Mouse (Mus musculus) kidney, adult 2 months (tissue): ENCODE results near the gene Zdhhc14. TPM values are rescaled to one million over a fixed set of nuclear protein-coding genes. Genes with fewer than 3 reads are reported as not detected.

Source experiments
- DNase-seq: peaks from one replicate; pipeline ENCODE4 v3.0.0; 2021
- H3K27ac ChIP-seq: fragments of 200-500 bp; 2 replicates; pipeline ENCODE4 v1.5.1; 2012; ENCODE audit warnings: low read depth, low read length, control low read depth, inconsistent platforms; ENCODE audit not compliant: insufficient read depth
- H3K27me3 ChIP-seq: fragments of 200-500 bp; replicated peaks from 2 replicates; pipeline ENCODE4 v1.6.1; 2012; ENCODE audit warnings: mild to moderate bottlenecking, moderate library complexity, low read length, inconsistent platforms; ENCODE audit not compliant: control insufficient read depth, insufficient read depth
- H3K36me3 ChIP-seq: fragments of 200-500 bp; 2 replicates; pipeline ENCODE4 v1.6.1; 2012; ENCODE audit warnings: mild to moderate bottlenecking, moderate library complexity, low read length, inconsistent platforms; ENCODE audit not compliant: control insufficient read depth, insufficient read depth
- H3K4me1 ChIP-seq: fragments of 200-500 bp; 2 replicates; pipeline ENCODE4 v1.6.1; 2011; ENCODE audit warnings: low read length; ENCODE audit not compliant: control insufficient read depth, insufficient read depth
- H3K4me3 ChIP-seq: fragments of 200-500 bp; 2 replicates; pipeline ENCODE4 v1.5.1; 2011; ENCODE audit warnings: mild to moderate bottlenecking, low read depth, low read length, control low read depth; ENCODE audit not compliant: insufficient read depth
- CTCF ChIP-seq: fragments of 200-500 bp; conservative IDR thresholded peaks from 2 replicates; pipeline ENCODE4 v1.5.1; 2011; ENCODE audit warnings: low read depth, mild to moderate bottlenecking, control low read depth, low read length, moderate library complexity, mixed read lengths; ENCODE audit not compliant: insufficient read depth, insufficient read length
- POLR2A ChIP-seq: fragments of 200-500 bp; IDR thresholded peaks from one replicate; pipeline ENCODE4 v1.6.1; 2011; ENCODE audit warnings: low read depth, low read length, control low read depth
- WGBS: fragments of 180-500 bp; shearing (Covaris S2); methylation state at CpG from one replicate; pipeline ENCODE4 v1.1.7; 2018; 5-methylcytosine and 5-hydroxymethylcytosine counted together
- polyA plus RNA-seq: library from polyadenylated mRNA; depleted of rRNA; stranded (reverse); fragments of >200 nt; gene quantifications from 2 replicates; pipeline ENCODE4 v1.2.3, GENCODE M21; 2012

Gene Zdhhc14
- polyA plus RNA-seq, 1 experiment = 2.1 TPM

DNA sequence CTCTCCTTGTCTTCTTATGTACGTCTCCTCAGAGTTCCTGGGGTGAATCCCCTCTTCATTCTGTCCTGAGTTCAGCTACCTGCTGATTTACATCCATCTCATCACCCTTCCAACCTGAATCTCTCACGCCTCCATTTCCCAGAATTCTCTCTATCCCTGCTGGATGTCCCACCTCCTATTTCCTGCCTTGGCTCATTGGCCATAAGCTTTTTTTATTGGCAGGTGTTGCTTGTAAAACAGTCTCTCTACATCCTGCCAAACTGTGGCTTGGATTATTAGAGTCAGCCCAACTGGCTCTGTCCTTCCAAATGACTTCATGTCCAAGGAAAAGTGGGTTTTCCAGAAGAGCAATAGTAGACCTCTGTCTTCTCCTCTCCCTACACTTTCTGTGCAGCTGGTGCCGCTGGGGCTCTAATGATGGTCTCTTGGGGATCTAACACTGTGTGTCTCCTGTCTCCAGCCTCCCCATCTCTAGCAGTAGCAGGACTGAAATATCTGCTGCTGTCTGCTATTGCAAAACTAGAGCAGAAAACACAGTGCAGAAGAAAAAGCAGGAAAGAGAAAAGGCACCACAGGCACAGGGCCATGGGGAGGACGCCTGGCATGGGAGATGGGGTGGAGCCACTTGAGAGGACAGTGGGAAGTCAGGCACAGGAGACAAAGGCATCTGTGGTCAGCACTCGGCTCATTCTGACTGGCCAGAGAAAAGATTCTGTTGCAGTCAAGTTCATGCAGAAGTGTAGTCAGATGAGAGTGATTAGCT, 288.0 kb downstream of the Zdhhc14 start:
- TF ChIP-seq CTCF = no peak
- no peak for TF ChIP-seq POLR2A
- Histone ChIP-seq H3K4me3 (no peak overlapping the region), H3K27me3 (no peaks in the 10 kb centered on the region), H3K4me1 (no peaks in the 10 kb centered on the region), H3K27ac (no peak overlapping the region), H3K36me3 (no peaks in the 10 kb centered on the region)
- 81% methylated on average over 5 of the region's 5 CpGs for WGBS
- DNase-seq = no peak

DNA sequence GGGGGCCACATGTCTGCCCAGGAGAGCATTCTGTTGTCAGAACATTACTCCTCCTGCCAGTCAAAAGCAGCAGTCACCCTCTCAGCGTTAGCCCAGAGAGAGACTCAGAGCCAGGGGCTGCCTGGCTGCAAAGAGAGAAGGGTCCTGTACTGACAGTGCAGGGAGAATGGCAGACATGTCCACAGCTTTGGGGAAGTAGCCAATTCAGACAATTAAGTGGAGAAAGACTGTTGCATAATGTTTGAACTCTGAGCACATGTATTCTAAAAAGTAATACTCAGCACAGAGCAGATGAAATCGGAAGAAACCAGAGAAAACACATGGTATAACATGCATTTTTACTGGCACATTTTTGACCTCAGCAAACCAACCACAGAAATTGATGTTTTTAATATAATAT, 292.9 kb downstream of the Zdhhc14 start:
- no peaks in the 10 kb centered on the region for H3K36me3 ChIP-seq
- H3K4me1 ChIP-seq = no peaks in the 10 kb centered on the region
- 33% methylated on average over 2 of the region's 2 CpGs for WGBS
- H3K4me3 ChIP-seq = no peak overlapping the region
- no peak for TF ChIP-seq CTCF
- no peak for TF ChIP-seq POLR2A
- H3K27ac ChIP-seq = no peak overlapping the region
- DNase-seq = no peak
- no peaks in the 10 kb centered on the region for H3K27me3 ChIP-seq

DNA sequence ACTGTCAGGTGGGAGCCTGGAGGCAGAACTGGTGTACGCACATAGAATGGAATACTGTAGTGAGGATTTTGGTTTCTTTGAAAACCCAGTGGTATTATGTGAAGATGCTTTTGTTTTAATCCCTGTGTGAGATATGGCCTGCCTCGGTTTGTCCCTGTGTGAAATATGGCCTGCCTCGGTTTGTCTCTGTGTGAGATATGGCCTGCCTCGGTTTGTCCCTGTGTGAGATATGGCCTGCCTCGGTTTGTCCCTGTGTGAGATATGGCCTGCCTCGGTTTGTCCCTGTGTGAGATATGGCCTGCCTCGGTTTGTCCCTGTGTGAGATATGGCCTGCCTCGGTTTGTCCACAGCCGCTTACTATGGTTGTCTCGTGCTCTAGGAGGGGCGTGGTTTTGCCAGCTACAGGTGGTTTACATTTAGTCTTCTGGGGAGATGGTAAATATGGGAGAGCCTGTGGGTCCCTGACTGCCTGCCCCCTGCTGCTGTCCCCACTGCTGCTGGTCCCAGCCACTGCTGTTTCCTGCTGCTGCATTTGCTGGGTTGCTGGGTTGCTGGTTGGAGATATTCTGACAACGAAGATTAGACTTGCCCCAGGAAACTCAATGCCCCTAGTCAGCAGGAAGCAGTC, 299.9 kb downstream of the Zdhhc14 start:
- Histone ChIP-seq H3K27me3 (no peaks in the 10 kb centered on the region), H3K36me3 (no peaks in the 10 kb centered on the region), H3K27ac (no peak overlapping the region), H3K4me3 (no peak overlapping the region), H3K4me1 (peaks cover 10% of the 10 kb centered on the region; the same call in 1 of the 2 replicates)
- 90% methylated on average over 12 of the region's 12 CpGs for WGBS
- DNase-seq = no peak
- TF ChIP-seq CTCF (no peak), POLR2A (no peak)

DNA sequence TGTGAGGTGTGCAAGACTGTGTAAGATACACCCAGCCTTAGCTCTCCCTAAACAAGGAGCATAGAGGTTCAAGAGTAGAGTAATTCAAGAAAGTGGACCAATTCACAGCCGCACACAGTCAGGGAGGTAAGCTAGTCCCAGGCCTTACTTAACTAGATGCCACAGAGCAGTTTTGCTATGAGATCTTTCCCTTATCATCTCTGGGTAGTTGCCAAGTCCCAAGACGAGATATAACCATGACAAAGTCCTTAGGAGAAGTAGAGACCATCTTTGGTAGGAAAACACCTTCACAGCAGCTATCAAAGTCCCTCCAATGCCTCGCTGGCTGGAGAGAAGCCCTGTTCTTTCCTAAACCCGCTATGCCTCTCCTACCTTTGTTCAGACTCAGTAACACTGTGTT, 301.2 kb downstream of the Zdhhc14 start:
- H3K4me3 ChIP-seq = no peak overlapping the region
- no peak for DNase-seq
- H3K36me3 ChIP-seq = no peaks in the 10 kb centered on the region
- no peak for TF ChIP-seq CTCF
- no peak for TF ChIP-seq POLR2A
- H3K27me3 ChIP-seq = no peaks in the 10 kb centered on the region
- H3K27ac ChIP-seq = no peak overlapping the region
- H3K4me1 ChIP-seq = peaks cover 10% of the 10 kb centered on the region; the same call in 1 of the 2 replicates
- 87% methylated on average over 4 of the region's 4 CpGs for WGBS

DNA sequence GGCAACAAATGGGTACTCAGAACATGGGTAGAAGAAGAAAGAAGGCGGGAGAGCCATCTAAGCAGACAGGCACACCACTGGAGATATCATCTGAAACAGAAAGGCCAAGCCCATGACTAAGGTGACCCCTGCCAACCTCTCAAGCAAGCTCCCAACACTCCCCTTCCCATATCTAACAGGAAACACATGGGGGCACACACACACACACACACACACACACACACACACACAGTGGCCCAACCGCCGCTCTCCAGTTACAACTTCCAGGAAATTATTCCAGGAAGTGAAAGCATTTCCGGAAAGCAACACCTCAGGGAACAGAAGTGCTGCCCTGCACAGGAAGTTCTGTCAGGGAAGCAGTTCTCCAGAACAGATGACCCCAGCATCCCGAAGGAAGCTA, 301.9 kb downstream of the Zdhhc14 start:
- 63% methylated on average over 5 of the region's 5 CpGs for WGBS
- TF ChIP-seq POLR2A (no peak), CTCF (no peak)
- peaks cover 10% of the 10 kb centered on the region; the same call in 1 of the 2 replicates for H3K4me1 ChIP-seq
- H3K27ac ChIP-seq = no peak overlapping the region
- H3K4me3 ChIP-seq = no peak overlapping the region
- no peaks in the 10 kb centered on the region for H3K27me3 ChIP-seq
- DNase-seq = peak; percentile 75
- no peaks in the 10 kb centered on the region for H3K36me3 ChIP-seq

DNA sequence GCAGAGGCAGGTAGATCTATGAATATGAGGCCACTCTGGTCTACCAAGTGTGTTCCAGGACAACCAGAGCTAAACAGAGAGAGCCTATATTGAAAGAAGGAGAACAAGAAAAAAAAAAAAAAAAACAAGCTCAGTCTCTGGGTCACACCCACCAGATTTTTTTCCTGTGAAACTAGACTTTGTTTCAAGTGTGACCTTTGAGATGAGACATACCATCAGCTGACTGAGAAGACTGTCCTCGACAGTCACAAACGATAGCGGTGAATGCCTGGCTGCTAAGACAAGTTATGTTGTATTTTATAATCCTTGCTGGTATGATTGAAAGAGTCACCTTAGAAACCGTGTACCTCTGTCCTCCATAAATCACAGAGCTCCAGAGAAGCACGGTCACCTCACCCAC, 303.0 kb downstream of the Zdhhc14 start:
- TF ChIP-seq CTCF (no peak), POLR2A (no peak)
- WGBS = 45% methylated on average over 5 of the region's 5 CpGs
- no peak overlapping the region for H3K27ac ChIP-seq
- peaks cover 10% of the 10 kb centered on the region; the same call in 1 of the 2 replicates for H3K4me1 ChIP-seq
- H3K36me3 ChIP-seq = no peaks in the 10 kb centered on the region
- no peaks in the 10 kb centered on the region for H3K27me3 ChIP-seq
- H3K4me3 ChIP-seq = no peak overlapping the region
- DNase-seq = peak; percentile 59

DNA sequence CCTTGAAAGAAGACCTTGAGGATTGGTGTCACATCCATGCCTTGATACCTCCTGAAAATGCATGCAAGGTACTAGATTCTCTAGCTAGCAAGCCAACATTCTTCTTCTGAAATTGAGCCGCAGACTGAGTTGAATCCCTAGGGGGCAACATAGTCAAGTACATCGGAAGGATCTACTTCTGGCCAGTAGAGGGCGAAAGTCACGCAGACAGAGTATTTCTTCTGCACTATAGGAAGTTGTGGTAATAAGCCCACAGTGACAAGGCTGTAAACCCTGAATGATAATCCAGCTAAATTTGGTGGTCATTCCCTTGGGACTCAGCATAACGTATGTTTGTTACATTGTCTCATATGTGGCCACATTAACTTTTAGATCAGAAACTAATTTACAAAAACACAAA, 303.5 kb downstream of the Zdhhc14 start:
- no peak overlapping the region for H3K27ac ChIP-seq
- WGBS = under 1% methylated on average over 5 of the region's 5 CpGs

More for the DNA sequence above, 303.5 kb downstream of the Zdhhc14 start:
- H3K4me3 ChIP-seq = no peak overlapping the region
- H3K4me1 ChIP-seq = peaks cover 10% of the 10 kb centered on the region; the same call in 1 of the 2 replicates
- no peaks in the 10 kb centered on the region for H3K27me3 ChIP-seq
- no peaks in the 10 kb centered on the region for H3K36me3 ChIP-seq
- peak; percentile 90 for DNase-seq
- TF ChIP-seq CTCF = peak; percentile 95
- TF ChIP-seq POLR2A = no peak
